12 mouse cellular contexts compared by ENCODE assay signal in genomic region chr3:98036161-98036560, GRCm38 (mm10). TPM values are rescaled to one million over a fixed set of nuclear protein-coding genes. Genes with fewer than 3 reads are reported as not detected.
DNase-seq lines count a peak whose midpoint lies in the region; ATAC-seq and TF ChIP-seq lines count a peak whose summit lies in the region.
"Had no signal": no experiment of that assay in that cellular context is flagged by ENCODE, and none has a peak within 500 bp of the region (broad histone marks: within the 10 kb centered on the region; RNA-seq: fewer than 3 reads in every experiment).

No protein-coding gene starts in this region.

- ATAC-seq in embryonic facial prominence, embryonic 12.5 days (ENCODE audit: insufficient number of reproducible peaks, insufficient read depth, low FRiP score, low TSS enrichment) = no peak
- no peak for ATAC-seq in kidney, postnatal 0 days (replicated peaks; ENCODE audit: low FRiP score, low read depth)
- ATAC-seq in stomach, embryonic 16.5 days (ENCODE audit: insufficient read depth, low FRiP score) = peak; percentile 84; the same call in 1 of the 2 replicates
- ATAC-seq: midbrain, embryonic 15.5 days had no signal

- no peak overlapping the region for H3K9ac ChIP-seq in embryonic facial prominence, embryonic 12.5 days
- H3K9ac ChIP-seq in kidney, postnatal 0 days (ENCODE audit: low read depth, low read length) = no peak overlapping the region
- no peak overlapping the region for H3K9ac ChIP-seq in stomach, embryonic 16.5 days (ENCODE audit: low read length)
- H3K9ac ChIP-seq: liver, embryonic 14.5 days; midbrain, embryonic 15.5 days had no signal

- no peaks in the 10 kb centered on the region for H3K9me3 ChIP-seq in embryonic facial prominence, embryonic 12.5 days
- no peaks in the 10 kb centered on the region for H3K9me3 ChIP-seq in embryonic facial prominence, embryonic 10.5 days
- H3K9me3 ChIP-seq in kidney, postnatal 0 days (replicated peaks; ENCODE audit: low read length) = no peaks in the 10 kb centered on the region
- H3K9me3 ChIP-seq in stomach, embryonic 16.5 days (replicated peaks; ENCODE audit: control insufficient read depth, low read length) = no peaks in the 10 kb centered on the region
- H3K9me3 ChIP-seq: midbrain, embryonic 15.5 days had no signal

- H3K4me3 ChIP-seq in embryonic facial prominence, embryonic 12.5 days = no peak overlapping the region
- no peak overlapping the region for H3K4me3 ChIP-seq in embryonic facial prominence, embryonic 10.5 days
- H3K4me3 ChIP-seq in kidney, postnatal 0 days (replicated peaks; ENCODE audit: low read depth, low read length) = no peak overlapping the region
- no peak overlapping the region for H3K4me3 ChIP-seq in stomach, embryonic 16.5 days (replicated peaks; ENCODE audit: low read length)
- H3K4me3 ChIP-seq: midbrain, embryonic 15.5 days had no signal

- peaks cover 80% of the 10 kb centered on the region for H3K4me1 ChIP-seq in embryonic facial prominence, embryonic 12.5 days
- H3K4me1 ChIP-seq in embryonic facial prominence, embryonic 10.5 days = peaks cover 92% of the 10 kb centered on the region
- H3K4me1 ChIP-seq in kidney, postnatal 0 days (replicated peaks; ENCODE audit: insufficient read depth, low read length) = peaks cover 71% of the 10 kb centered on the region
- peaks cover 72% of the 10 kb centered on the region for H3K4me1 ChIP-seq in stomach, embryonic 16.5 days (ENCODE audit: control insufficient read depth, insufficient read depth, low read length)

- no peak for DNase-seq in embryonic facial prominence, embryonic 10.5 days (ENCODE audit: low spot score)
- DNase-seq in kidney, postnatal 0 days (ENCODE audit: low spot score) = no peak
- no peak for DNase-seq in kidney, adult 8-10 months
- peak; percentile 13 for DNase-seq in thymus, postnatal 25 days
- no peak for DNase-seq in thymus, postnatal 0 days (ENCODE audit: low spot score)
- DNase-seq in natural killer cell, adult 2 months (ENCODE audit: low spot score in 2 of 2) = no peak
- DNase-seq: cerebellum, adult 2 months; retina, postnatal 1 day had no signal

- H3K4me2 ChIP-seq in embryonic facial prominence, embryonic 12.5 days (replicated peaks) = no peak overlapping the region
- H3K4me2 ChIP-seq in kidney, postnatal 0 days (ENCODE audit: low read length) = no peak overlapping the region
- no peak overlapping the region; the same call in 1 of the 2 replicates for H3K4me2 ChIP-seq in stomach, embryonic 16.5 days (ENCODE audit: low read depth, low read length)
- H3K4me2 ChIP-seq: midbrain, embryonic 15.5 days had no signal

- no peaks in the 10 kb centered on the region for H3K36me3 ChIP-seq in embryonic facial prominence, embryonic 12.5 days
- peaks cover 3% of the 10 kb centered on the region; the same call in 1 of the 2 replicates for H3K36me3 ChIP-seq in embryonic facial prominence, embryonic 10.5 days (replicated peaks)
- no peaks in the 10 kb centered on the region for H3K36me3 ChIP-seq in kidney, postnatal 0 days (ENCODE audit: insufficient read depth, low read length)
- no peaks in the 10 kb centered on the region for H3K36me3 ChIP-seq in stomach, embryonic 16.5 days (ENCODE audit: control insufficient read depth, insufficient read depth, low read length)
- H3K36me3 ChIP-seq: midbrain, embryonic 15.5 days had no signal

- TF ChIP-seq CTCF in kidney, postnatal 0 days (IDR thresholded peaks at IDR 0.05; ENCODE audit: low read depth) = no peak

- H3K27ac ChIP-seq in embryonic facial prominence, embryonic 12.5 days = peak overlapping the region; percentile 20; the same call in 1 of the 2 replicates
- no peak overlapping the region for H3K27ac ChIP-seq in embryonic facial prominence, embryonic 10.5 days (replicated peaks)
- peak overlapping the region; percentile 62 for H3K27ac ChIP-seq in kidney, postnatal 0 days
- peak overlapping the region; percentile 65 for H3K27ac ChIP-seq in stomach, embryonic 16.5 days (ENCODE audit: low read length)
- H3K27ac ChIP-seq: liver, embryonic 14.5 days; midbrain, embryonic 15.5 days had no signal

- 50% methylated on average over 6 of the region's 6 CpGs for WGBS in embryonic facial prominence, embryonic 12.5 days
- WGBS in embryonic facial prominence, embryonic 10.5 days = 65% methylated on average over 6 of the region's 6 CpGs
- WGBS in kidney, postnatal 0 days = 42% methylated on average over 6 of the region's 6 CpGs
- WGBS in stomach, embryonic 16.5 days = 18% methylated on average over 6 of the region's 6 CpGs

- H3K27me3 ChIP-seq in embryonic facial prominence, embryonic 12.5 days = no peaks in the 10 kb centered on the region
- no peaks in the 10 kb centered on the region for H3K27me3 ChIP-seq in embryonic facial prominence, embryonic 10.5 days (replicated peaks; ENCODE audit: low read depth, poor library complexity, severe bottlenecking)
- no peaks in the 10 kb centered on the region for H3K27me3 ChIP-seq in kidney, postnatal 0 days (ENCODE audit: insufficient read depth, low read length)
- H3K27me3 ChIP-seq in stomach, embryonic 16.5 days (ENCODE audit: control insufficient read depth, insufficient read depth, low read length) = no peaks in the 10 kb centered on the region
- H3K27me3 ChIP-seq: midbrain, embryonic 15.5 days had no signal

RNA-seq across cellular contexts. Expression of gene Notch2, which starts 22.8 kb away (rescaled TPM):
- polyA plus RNA-seq in embryonic facial prominence, embryonic 12.5 days (2016; fragmentation: Nextera tagmentation; extraction: Ambion mirVana) = 38.8 and 42.1 TPM in 2 replicates
- 22.0 and 23.2 TPM in 2 replicates for polyA plus RNA-seq in embryonic facial prominence, embryonic 10.5 days (2016; fragmentation: Nextera tagmentation; extraction: Ambion mirVana)
- polyA plus RNA-seq in kidney, postnatal 0 days (2015; fragmentation: Nextera tagmentation; extraction: Ambion mirVana) = 25.2 and 26.0 TPM in 2 replicates
- 9.9 and 11.3 TPM in 2 replicates for polyA plus RNA-seq in thymus, postnatal 0 days (2015; fragmentation: Nextera tagmentation; extraction: Ambion mirVana)
- polyA plus RNA-seq in stomach, embryonic 16.5 days (2015; fragmentation: Nextera tagmentation; extraction: Ambion mirVana) = 20.4 and 23.6 TPM in 2 replicates
